9 mouse cellular contexts compared by ENCODE assay signal in the genomic region with DNA sequence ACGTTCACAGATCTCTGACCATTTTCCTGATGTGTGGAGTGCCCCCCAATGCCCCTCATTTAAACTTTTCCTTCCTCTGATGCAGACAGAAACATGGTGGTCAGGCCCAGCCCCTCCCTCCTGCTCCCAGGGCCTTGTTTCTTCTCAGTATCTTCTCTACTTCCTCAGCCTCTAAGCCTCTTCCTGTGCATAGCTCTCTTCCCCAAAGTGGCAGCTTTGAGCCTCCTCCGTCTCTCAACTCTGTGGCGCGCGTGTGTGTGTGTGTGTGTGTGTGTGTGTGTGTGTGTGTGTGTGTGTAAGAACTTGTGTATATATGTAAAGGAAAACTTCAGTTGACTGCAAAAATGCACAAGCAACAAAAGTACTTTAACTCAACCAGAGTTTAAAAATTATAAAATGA. TPM values are rescaled to one million over a fixed set of nuclear protein-coding genes. Genes with fewer than 3 reads are reported as not detected.
"Had no signal": no experiment of that assay in that cellular context is flagged by ENCODE, and none has a peak within 500 bp of the region (broad histone marks: within the 10 kb centered on the region; RNA-seq: fewer than 3 reads in every experiment).

No protein-coding gene starts in this region.

- ATAC-seq: liver, embryonic 12.5 days; midbrain, embryonic 16.5 days had no signal

- DNase-seq: kidney, adult 2 months; kidney, postnatal 25 days; layer of hippocampus, postnatal 36 days; lung, embryonic 14.5 days; lung, postnatal 10 days; lung, postnatal 4 days; right cerebral cortex, postnatal 25 days had no signal

RNA-seq across cellular contexts. Expression of gene Kcnj15, which starts 38.6 kb away (rescaled TPM):
- total RNA-seq: layer of hippocampus, postnatal 36 days had no signal
